Mouse (Mus musculus) layer of hippocampus, adult 8-10 months (tissue): ENCODE measurements at regions not wholly inside any gene's neighbourhood (a gene's known extent, or its start where the extent isn't known, plus 50 kb on each side); places are given as distances from the start of the nearest gene placed in this dataset.

Experiments used
- DNase-seq, 2 experiments: peaks; one replicate each; pipeline ENCODE4 v3.0.0; 2022; ENCODE audit warnings: low spot score in 2 of 2

- peak; percentile 92 for DNase-seq
These were observed 85.2 kb downstream of the 1700001O22Rik start for GRCm38 (mm10) chr2:30718329-30718675.

DNA sequence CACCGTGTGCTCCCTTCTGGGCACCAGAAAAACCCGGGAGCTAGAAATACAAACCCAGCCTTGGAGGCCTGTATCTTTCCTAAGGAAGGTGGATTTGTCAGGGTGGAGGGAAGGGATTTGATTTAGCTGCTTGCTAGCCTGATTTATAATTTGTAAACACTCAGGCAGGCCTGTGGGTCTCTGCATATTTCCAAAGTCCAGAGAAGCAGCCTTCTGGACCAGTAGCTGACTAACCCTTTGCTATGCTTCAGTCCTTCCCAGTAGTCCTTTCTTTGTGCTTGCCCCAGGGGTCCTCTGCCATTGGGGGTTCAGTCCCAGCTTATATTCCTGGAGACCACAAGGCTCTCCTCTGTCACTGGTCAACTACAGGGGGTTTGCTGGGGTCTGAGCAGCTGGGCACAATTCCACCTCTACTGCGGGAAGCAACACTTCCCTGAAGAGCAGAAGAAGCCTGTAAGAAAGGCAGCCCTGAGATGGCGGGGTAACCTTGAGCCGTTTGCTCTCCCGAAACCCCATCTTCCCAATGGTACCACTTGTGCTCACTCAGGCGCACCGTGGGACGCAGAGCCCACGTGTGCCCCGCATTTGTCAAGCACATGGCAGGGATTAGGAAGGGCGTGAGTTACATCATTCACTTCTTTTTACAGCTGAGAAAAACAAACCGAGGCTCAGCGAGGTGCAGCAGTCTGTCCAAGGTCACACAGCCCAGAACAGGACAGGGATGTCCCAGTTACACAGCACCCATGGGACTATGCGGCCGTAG, 85.7 kb downstream of the 1700001O22Rik start:
- no peak for DNase-seq

DNA sequence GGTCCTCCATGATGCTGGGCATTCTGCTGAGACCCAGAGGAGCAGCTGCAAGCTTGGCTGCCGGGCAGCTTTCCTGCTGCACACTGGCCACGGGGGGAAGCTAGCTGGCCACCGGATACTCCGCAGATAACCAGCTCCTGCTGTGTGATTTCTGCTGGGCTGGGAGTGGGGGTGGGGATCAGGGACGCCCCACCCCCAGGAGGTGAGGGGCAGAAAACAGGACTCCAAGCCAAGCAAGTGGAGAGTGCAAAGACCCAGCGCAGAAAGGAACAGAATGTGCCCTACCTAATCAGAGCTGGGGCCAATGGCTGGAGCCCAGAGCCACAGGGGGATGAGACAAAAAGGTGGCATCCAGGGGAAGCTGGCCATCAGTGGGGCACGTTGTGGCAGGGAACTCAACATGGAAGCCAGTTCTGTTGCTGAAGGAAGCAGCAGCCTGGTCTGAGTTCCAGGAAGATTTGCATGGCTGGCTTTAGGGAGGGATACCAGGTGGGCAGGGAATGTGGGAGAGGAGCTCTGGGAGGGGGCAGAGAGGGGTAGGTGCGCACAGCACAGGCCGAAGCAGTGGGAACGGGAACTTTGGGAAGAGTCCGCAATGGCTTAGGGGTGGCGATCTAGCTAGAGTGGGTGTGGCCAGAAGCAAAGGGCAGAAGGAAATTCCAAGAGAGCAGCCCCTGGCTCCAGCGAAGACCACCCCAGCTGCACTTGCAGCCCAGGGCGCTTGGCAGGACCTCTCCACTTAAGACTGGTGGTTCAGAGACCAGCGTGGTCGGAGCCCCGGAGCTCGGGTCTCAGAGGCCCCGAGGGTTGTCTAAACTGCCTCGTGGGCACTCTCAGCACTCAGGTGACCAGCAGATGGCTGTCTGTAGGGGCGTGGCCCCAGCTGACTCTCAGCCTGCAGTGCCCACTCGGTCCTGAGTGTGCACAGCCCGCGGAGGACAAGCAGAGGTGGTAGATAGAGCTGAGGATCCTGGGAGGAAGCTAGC, 86.6 kb downstream of the 1700001O22Rik start:
- peak in 1 of 2 experiments; percentile 13 for DNase-seq

- no peak for DNase-seq
These were observed 87.6 kb downstream of the 1700001O22Rik start for GRCm38 (mm10) chr2:30715720-30716310.

GRCm38 (mm10) chr2:30713535-30713934, 89.9 kb downstream of the 1700001O22Rik start:
- no peak for DNase-seq

- peak in 1 of 2 experiments; percentile 44 for DNase-seq
These were observed 90.5 kb downstream of the 1700001O22Rik start for GRCm38 (mm10) chr2:30712841-30713401.

- peak; percentile 88 to 90 for DNase-seq
These were observed 91.5 kb downstream of the 1700001O22Rik start for GRCm38 (mm10) chr2:30711853-30712498.

- DNase-seq = no peak
These were observed 92.0 kb downstream of the 1700001O22Rik start for GRCm38 (mm10) chr2:30711476-30711852.

DNA sequence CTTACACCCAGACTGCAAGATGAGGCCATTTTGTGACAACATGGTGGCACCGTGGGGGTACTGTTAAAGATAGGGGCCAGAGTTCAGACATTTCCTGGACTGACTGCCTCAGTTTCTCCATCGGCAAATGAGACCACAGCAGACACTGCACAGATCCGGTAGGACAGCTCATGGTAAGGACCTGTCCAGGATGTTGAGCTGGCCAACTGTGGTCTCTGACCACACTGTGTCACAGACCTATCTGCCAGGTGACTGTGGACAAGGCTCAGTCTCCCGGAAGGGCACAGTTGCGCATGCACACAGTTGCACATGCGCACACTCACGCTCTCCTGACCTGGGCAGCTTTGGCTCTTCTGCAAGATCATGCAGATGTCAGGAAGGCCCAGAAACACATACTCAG, 92.6 kb downstream of the 1700001O22Rik start:
- no peak for DNase-seq

DNA sequence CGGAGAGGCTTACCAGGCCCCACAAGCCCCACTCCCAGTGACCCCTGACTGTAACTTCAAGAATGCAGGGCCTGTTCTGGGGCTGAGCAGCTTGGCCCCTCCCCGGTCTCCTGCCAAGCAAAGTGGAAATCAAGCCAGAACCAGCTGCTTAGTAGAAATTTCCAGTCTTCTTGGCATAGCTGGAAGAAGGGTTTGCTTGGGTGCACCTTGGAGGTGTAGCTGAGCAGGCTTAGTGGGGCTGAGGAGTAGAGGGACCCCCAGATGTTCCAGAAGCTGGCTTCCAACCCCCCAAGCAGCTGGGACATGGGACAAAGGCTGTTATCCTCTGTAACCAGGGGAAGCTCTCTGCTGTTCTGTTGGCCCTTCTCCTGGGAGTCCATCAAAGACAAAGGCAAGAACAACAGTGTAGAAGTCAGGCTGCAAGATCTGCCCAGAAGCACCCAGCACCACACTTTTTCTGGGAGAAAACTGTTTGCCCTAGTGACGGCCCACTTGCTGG, 94.0 kb downstream of the 1700001O22Rik start:
- no peak for DNase-seq

DNA sequence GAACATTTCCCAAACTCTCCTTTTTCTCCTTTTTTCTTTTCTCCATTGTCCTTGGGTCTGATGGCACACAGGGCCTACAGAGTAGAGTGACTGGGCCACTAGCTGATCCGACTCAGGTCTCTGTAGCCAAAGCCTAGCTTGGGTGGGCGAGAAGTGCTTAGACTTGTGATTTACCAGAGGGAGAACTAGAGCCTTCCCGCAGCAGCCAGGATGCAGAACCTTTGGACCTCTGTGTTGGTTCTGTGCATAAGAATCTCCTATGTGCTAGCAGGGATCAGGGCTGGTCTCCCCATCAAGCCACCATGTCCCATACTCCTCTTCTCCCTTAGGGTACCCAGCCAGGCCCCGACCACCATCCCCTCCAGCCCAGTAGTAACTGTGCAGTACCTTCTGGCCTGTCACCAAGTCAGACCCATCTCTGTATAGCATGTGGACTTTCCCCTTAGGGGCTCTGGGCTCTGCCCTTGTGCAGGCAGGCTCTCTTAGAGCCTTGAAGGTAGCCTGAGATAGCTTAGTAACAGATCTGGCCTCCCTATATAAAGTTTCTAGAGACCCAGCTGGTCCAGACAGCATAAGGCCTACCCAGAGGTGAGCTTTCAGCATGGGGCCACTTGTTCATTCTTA, 94.6 kb downstream of the 1700001O22Rik start:
- DNase-seq = no peak

DNA sequence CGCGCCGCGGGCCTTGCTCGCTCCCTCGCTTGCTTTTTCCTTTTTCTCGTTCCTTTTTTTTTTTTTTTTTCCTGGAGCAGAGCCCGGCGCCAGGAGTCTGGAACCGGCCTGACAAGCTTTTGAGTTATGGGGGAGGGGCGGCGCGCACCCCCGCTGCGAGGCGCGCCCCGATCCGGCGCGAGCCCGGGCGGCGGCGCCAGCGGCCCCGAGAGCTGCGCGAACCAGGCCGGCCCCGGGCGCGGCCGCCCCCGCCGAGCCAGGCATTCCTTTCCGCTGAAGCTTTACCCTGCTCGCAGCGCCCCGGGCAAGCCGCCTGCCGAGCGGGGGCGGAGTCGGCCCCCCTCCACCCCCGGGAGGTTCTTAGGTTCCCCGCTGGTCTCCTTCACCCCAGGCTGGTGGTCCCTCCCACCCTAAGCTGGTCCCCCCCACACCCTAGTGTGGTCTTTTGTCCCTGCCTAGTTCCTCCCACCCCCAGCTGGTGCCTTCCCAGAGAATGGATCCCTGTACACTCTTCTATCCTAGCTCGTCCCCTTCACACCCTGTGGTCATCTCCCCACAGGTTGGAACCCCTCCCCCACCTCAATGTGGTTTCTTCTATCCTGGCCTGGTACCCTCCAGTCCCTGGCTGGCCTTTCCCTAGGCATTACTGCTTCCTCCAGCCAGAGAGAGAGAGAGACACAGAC, 95.3 kb downstream of the 1700001O22Rik start:
- DNase-seq = peak in 1 of 2 experiments; percentile 77

GRCm38 (mm10) chr2:30707099-30708000, 96.1 kb downstream of the 1700001O22Rik start:
- no peak for DNase-seq

GRCm38 (mm10) chr2:30706036-30706435, 97.4 kb downstream of the 1700001O22Rik start:
- no peak for DNase-seq

DNA sequence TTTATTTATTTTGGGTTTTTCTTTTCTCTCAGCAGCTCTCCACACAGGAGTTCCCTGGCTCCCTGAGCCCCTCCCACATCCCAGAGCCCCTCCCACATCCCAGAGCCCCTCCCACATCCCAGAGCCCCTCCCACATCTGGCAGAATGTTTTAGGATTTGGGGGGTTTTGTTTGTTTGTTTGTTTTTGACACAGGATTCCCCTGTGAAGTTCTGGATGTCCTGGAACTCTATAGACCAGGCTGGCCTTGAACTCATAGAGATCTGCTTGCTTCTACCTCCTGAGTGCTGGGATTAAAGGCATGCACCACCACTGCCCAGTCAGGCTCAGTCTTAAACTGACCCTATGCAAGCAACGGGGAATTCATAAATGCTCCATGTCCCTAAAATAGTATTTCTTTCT, 100.2 kb downstream of the 1700001O22Rik start:
- DNase-seq = no peak

DNA sequence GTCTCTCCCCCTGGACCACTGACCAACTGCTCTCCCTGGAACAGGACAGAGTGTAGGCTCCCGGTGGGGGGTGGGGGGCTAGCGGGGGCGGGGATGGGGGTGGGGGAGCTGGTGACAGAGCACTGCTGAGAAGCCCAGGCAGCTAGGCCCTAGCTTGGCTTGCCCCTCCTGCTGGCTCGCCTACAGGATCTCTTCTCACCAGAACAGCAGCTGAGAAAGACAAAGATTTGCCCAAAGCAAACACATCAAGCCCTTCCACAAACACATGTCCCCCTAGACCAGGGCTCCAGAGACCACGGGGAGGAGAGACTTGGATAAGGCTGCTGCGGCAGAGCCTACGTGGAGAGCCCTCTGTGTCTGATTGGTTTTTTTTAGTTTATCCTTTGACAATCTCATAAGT, 100.8 kb downstream of the 1700001O22Rik start:
- DNase-seq = no peak

- no peak for DNase-seq
These were observed 102.6 kb downstream of the 1700001O22Rik start for GRCm38 (mm10) chr2:30700890-30701289.

GRCm38 (mm10) chr2:30700471-30700870, 103.0 kb downstream of the 1700001O22Rik start:
- no peak for DNase-seq
